Mouse (Mus musculus): ENCODE results near the gene Poldip2. TPM values are rescaled to one million over a fixed set of nuclear protein-coding genes. Genes with fewer than 3 reads are reported as not detected.
"Not testable (repeated sequence)": the region's sequence is repeated elsewhere in the genome, so short reads cannot be mapped to it uniquely, and the experiment has no call there.

The Poldip2 gene
- total RNA-seq, 2 experiments from 2014 or later, result 98.0 to 113 TPM

GRCm38 (mm10) chr11:78513106-78513790, 1.3 kb downstream of the Poldip2 start:
- no peak for TF ChIP-seq CTCF (IDR thresholded peaks at IDR 0.05)
- Histone ChIP-seq H3K4me3 (peak overlapping the region; percentile 79), H3K27ac (peak overlapping the region; percentile 97; the same call in 1 of the 2 replicates)
- no peak for DNase-seq
- intact Hi-C loops (cut with DNase I), result loop anchor here (2.0 kb wide), 1 partner anchor 22 kb away; no protein-coding TSS in a partner anchor

- Histone ChIP-seq H3K4me3 (no peak overlapping the region), H3K27ac (no peak overlapping the region)
- no peak for DNase-seq
- TF ChIP-seq CTCF (IDR thresholded peaks at IDR 0.05), result peak; percentile 45
- intact Hi-C loops (cut with DNase I), result no loop called here
These were observed 3.7 kb downstream of the Poldip2 start for GRCm38 (mm10) chr11:78515549-78516325.

GRCm38 (mm10) chr11:78518931-78519330, 6.9 kb downstream of the Poldip2 start:
- intact Hi-C loops (cut with DNase I), result no loop called here
- no peak overlapping the region for H3K4me3 ChIP-seq
- DNase-seq, result no peak
- no peak for TF ChIP-seq CTCF (IDR thresholded peaks at IDR 0.05)
- H3K27ac ChIP-seq, result no peak overlapping the region

GRCm38 (mm10) chr11:78521880-78522279, 9.9 kb downstream of the Poldip2 start:
- DNase-seq, result peak; percentile 48
- intact Hi-C loops (cut with DNase I), result no loop called here
- TF ChIP-seq CTCF (IDR thresholded peaks at IDR 0.05), result no peak
- H3K4me3 ChIP-seq, result no peak overlapping the region
- peak overlapping the region; percentile 68 for H3K27ac ChIP-seq

- peak; percentile 57 for TF ChIP-seq CTCF (IDR thresholded peaks at IDR 0.05)
- intact Hi-C loops (cut with DNase I), result no loop called here
- Histone ChIP-seq H3K4me3 (no peak overlapping the region), H3K27ac (peak overlapping the region; percentile 68)
- peak; percentile 44 for DNase-seq
These were observed 10.5 kb downstream of the Poldip2 start for GRCm38 (mm10) chr11:78522481-78522997.

GRCm38 (mm10) chr11:78523241-78523955, 11.4 kb downstream of the Poldip2 start:
- intact Hi-C loops (cut with DNase I), result no loop called here
- no peak for DNase-seq
- no peak for TF ChIP-seq CTCF (IDR thresholded peaks at IDR 0.05)
- H3K27ac ChIP-seq, result peak overlapping the region; percentile 68
- H3K4me3 ChIP-seq, result no peak overlapping the region

GRCm38 (mm10) chr11:78524838-78525237, 12.8 kb downstream of the Poldip2 start:
- intact Hi-C loops (cut with DNase I), result no loop called here
- TF ChIP-seq CTCF (IDR thresholded peaks at IDR 0.05), result no peak
- no peak overlapping the region for H3K4me3 ChIP-seq
- no peak overlapping the region for H3K27ac ChIP-seq
- DNase-seq, result no peak

GRCm38 (mm10) chr11:78528714-78529113, 16.7 kb downstream of the Poldip2 start:
- no peak for TF ChIP-seq CTCF (IDR thresholded peaks at IDR 0.05)
- H3K4me3 ChIP-seq, result no peak overlapping the region
- intact Hi-C loops (cut with DNase I), result no loop called here
- H3K27ac ChIP-seq, result no peak overlapping the region
- no peak for DNase-seq

GRCm38 (mm10) chr11:78530001-78530400, 18.0 kb downstream of the Poldip2 start:
- Histone ChIP-seq H3K4me3 (peak overlapping the region; percentile 13; the same call in 1 of the 2 replicates), H3K27ac (peak overlapping the region; percentile 80)

GRCm38 (mm10) chr11:78531046-78531445, 19.1 kb downstream of the Poldip2 start:
- Histone ChIP-seq H3K4me3 (peak overlapping the region; percentile 48), H3K27ac (peak overlapping the region; percentile 80)
- no peak for TF ChIP-seq CTCF (IDR thresholded peaks at IDR 0.05)
- peak; percentile 54 for DNase-seq
- intact Hi-C loops (cut with DNase I), result no loop called here

More at GRCm38 (mm10) chr11:78530001-78530400, 18.0 kb downstream of the Poldip2 start:
- intact Hi-C loops (cut with DNase I), result no loop called here
- TF ChIP-seq CTCF (IDR thresholded peaks at IDR 0.05), result no peak
- no peak for DNase-seq

GRCm38 (mm10) chr11:78531515-78531914, 19.5 kb downstream of the Poldip2 start:
- DNase-seq; intact Hi-C loops (cut with DNase I): not testable (repeated sequence)
- Histone ChIP-seq H3K27ac (peak overlapping the region; percentile 80), H3K4me3 (peak overlapping the region; percentile 48)

GRCm38 (mm10) chr11:78534516-78534915, 22.5 kb downstream of the Poldip2 start:
- H3K27ac ChIP-seq, result peak overlapping the region; percentile 97
- H3K4me3 ChIP-seq, result peak overlapping the region; percentile 98
- DNase-seq, result no peak
- TF ChIP-seq CTCF (IDR thresholded peaks at IDR 0.05), result peak; percentile 11; the same call in 1 of the 2 replicates
- intact Hi-C loops (cut with DNase I), result loop anchor here (2.0 kb wide), 1 partner anchor 22 kb away; the partner anchor contains the start of genes Poldip2 and Tmem199

All from gastrocnemius, adult 2 months (tissue).